Mouse (Mus musculus) MEL (cell line): ENCODE results near the gene Smad6. TPM values are rescaled to one million over a fixed set of nuclear protein-coding genes. Genes with fewer than 3 reads are reported as not detected.
A peak's percentile ranks its signal among the peaks of the same experiment; 100 is the strongest.

ENCODE experiments used
- DNase-seq: peaks from one replicate; pipeline ENCODE4 v3.0.0; 2011; ENCODE audit warnings: low read depth, low spot score
- H3K27ac ChIP-seq: 2 replicates; pipeline ENCODE4 v1.5.1; 2012; ENCODE audit warnings: low read depth, mild to moderate bottlenecking, control low read depth, low read length, moderate library complexity; ENCODE audit not compliant: control insufficient read depth
- H3K27me3 ChIP-seq, 2 experiments: fragments of 150-350 bp in 1 of 2; sonication (generic) in 1 of 2; 2 replicates each; pipeline ENCODE4 v1.6.1; 2012; ENCODE audit warnings: low read length in 2 of 2, mild to moderate bottlenecking in 2 of 2, improper control_type of control experiment in 1 of 2, moderate library complexity in 1 of 2; ENCODE audit not compliant: insufficient read depth in 2 of 2, control insufficient read depth in 1 of 2
- H3K36me3 ChIP-seq, 2 experiments: 2 replicates each; pipeline ENCODE4 v1.6.1; 2012 to 2014; ENCODE audit warnings: low read length in 2 of 2, improper control_type of control experiment in 1 of 2, inconsistent platforms in 1 of 2, mild to moderate bottlenecking in 1 of 2; ENCODE audit not compliant: insufficient read depth in 2 of 2, control insufficient read depth in 1 of 2
- H3K4me1 ChIP-seq, 2 experiments: fragments of 150-350 bp in 1 of 2; sonication (generic) in 1 of 2; 2 replicates each; pipeline ENCODE4 v1.6.1; 2012; ENCODE audit warnings: low read length in 2 of 2, improper control_type of control experiment in 1 of 2, mild to moderate bottlenecking in 1 of 2; ENCODE audit not compliant: insufficient read depth in 2 of 2, control insufficient read depth in 1 of 2
- H3K4me3 ChIP-seq, 2 experiments: fragments of 150-350 bp in 1 of 2; sonication (generic) in 1 of 2; 2 replicates each; pipeline ENCODE4 v1.5.1; 2012; ENCODE audit warnings: low read depth in 2 of 2, low read length in 2 of 2, mild to moderate bottlenecking in 2 of 2, moderate library complexity in 2 of 2, control low read depth in 1 of 2, improper control_type of control experiment in 1 of 2; ENCODE audit not compliant: control insufficient read depth in 1 of 2, insufficient read depth in 1 of 2
- H3K79me2 ChIP-seq: 2 replicates; pipeline ENCODE4 v1.6.1; 2012; ENCODE audit warnings: mild to moderate bottlenecking, low read length, moderate library complexity; ENCODE audit not compliant: control insufficient read depth, poor library complexity, insufficient read depth
- H3K9ac ChIP-seq: 2 replicates; pipeline ENCODE4 v1.6.1; 2012; ENCODE audit warnings: low read depth, mild to moderate bottlenecking, control low read depth, low read length, moderate library complexity; ENCODE audit not compliant: control insufficient read depth, poor library complexity, severe bottlenecking
- H3K9me3 ChIP-seq: fragments of 150-350 bp; sonication (generic); replicated peaks from 2 replicates; pipeline ENCODE4 v1.6.1; 2012; ENCODE audit warnings: mild to moderate bottlenecking, low read length, improper control_type of control experiment, moderate library complexity; ENCODE audit not compliant: insufficient read depth
- CHD1 ChIP-seq: IDR thresholded peaks from 2 replicates; pipeline ENCODE4 v1.6.1; 2012; ENCODE audit warnings: low read depth, mild to moderate bottlenecking, inconsistent platforms, low read length, improper control_type of control experiment
- CHD2 ChIP-seq: IDR thresholded peaks from 2 replicates; pipeline ENCODE4 v1.6.1; 2011; ENCODE audit warnings: low read length, improper control_type of control experiment
- ELF1 ChIP-seq: IDR thresholded peaks from 2 replicates; pipeline ENCODE4 v1.6.1; 2014; ENCODE audit warnings: low read depth, mild to moderate bottlenecking, inconsistent platforms, low read length, improper control_type of control experiment, moderate library complexity
- EP300 ChIP-seq, 2 experiments: IDR thresholded peaks; 2 replicates each; pipeline ENCODE4 v1.6.1; 2011; ENCODE audit warnings: improper control_type of control experiment in 2 of 2, low read length in 2 of 2, low read depth in 1 of 2, mild to moderate bottlenecking in 1 of 2
- ETS1 ChIP-seq: IDR thresholded peaks from 2 replicates; pipeline ENCODE4 v1.6.1; 2012; ENCODE audit warnings: low read depth, mild to moderate bottlenecking, inconsistent platforms, low read length, improper control_type of control experiment, moderate library complexity
- GABPA ChIP-seq: IDR thresholded peaks from 2 replicates; pipeline ENCODE4 v1.6.1; 2012; ENCODE audit warnings: low read depth, mild to moderate bottlenecking, inconsistent platforms, low read length, improper control_type of control experiment, moderate library complexity
- JUND ChIP-seq: IDR thresholded peaks from 2 replicates; pipeline ENCODE4 v1.6.1; 2011; ENCODE audit warnings: low read depth, mild to moderate bottlenecking, improper control_type of control experiment, low read length
- MAX ChIP-seq: IDR thresholded peaks from 2 replicates; pipeline ENCODE4 v1.6.1; 2011; ENCODE audit warnings: low read length, improper control_type of control experiment
- MAZ ChIP-seq: IDR thresholded peaks from 2 replicates; pipeline ENCODE4 v1.6.1; 2012; ENCODE audit warnings: low read depth, mild to moderate bottlenecking, inconsistent platforms, low read length, improper control_type of control experiment
- MEF2A ChIP-seq: IDR thresholded peaks from 2 replicates; pipeline ENCODE4 v1.6.1; 2014; ENCODE audit warnings: low read depth, mild to moderate bottlenecking, inconsistent platforms, low read length, improper control_type of control experiment; ENCODE audit not compliant: poor library complexity, insufficient replicate concordance, severe bottlenecking; ENCODE audit errors: extremely low read depth
- NELFE ChIP-seq: IDR thresholded peaks from 2 replicates; pipeline ENCODE4 v1.6.1; 2011; ENCODE audit warnings: low read depth, low read length, improper control_type of control experiment
- NRF1 ChIP-seq: IDR thresholded peaks from 2 replicates; pipeline ENCODE4 v1.6.1; 2014; ENCODE audit warnings: low read depth, mild to moderate bottlenecking, inconsistent platforms, low read length, improper control_type of control experiment, moderate library complexity; ENCODE audit not compliant: poor library complexity, insufficient read depth, severe bottlenecking
- POLR2A ChIP-seq, 2 experiments: IDR thresholded peaks; 2 replicates each; pipeline ENCODE4 v1.6.1; 2011 to 2012; ENCODE audit warnings: low read length in 2 of 2, mild to moderate bottlenecking in 2 of 2, control low read depth in 1 of 2, improper control_type of control experiment in 1 of 2, low read depth in 1 of 2, moderate library complexity in 1 of 2; ENCODE audit not compliant: control insufficient read depth in 1 of 2, insufficient read depth in 1 of 2, poor library complexity in 1 of 2
- POLR2AphosphoS2 ChIP-seq: IDR thresholded peaks from 2 replicates; pipeline ENCODE4 v1.6.1; 2011; ENCODE audit warnings: low read length, improper control_type of control experiment
- RCOR1 ChIP-seq: IDR thresholded peaks from 2 replicates; pipeline ENCODE4 v1.6.1; 2012; ENCODE audit warnings: low read depth, mild to moderate bottlenecking, inconsistent platforms, low read length, improper control_type of control experiment
- SIN3A ChIP-seq: IDR thresholded peaks from 2 replicates; pipeline ENCODE4 v1.6.1; 2012; ENCODE audit warnings: low read length, improper control_type of control experiment, inconsistent platforms
- TAL1 ChIP-seq: IDR thresholded peaks from 2 replicates; pipeline ENCODE4 v1.6.1; 2012; ENCODE audit warnings: mild to moderate bottlenecking, inconsistent platforms, low read length, moderate library complexity, mixed read lengths
- TBP ChIP-seq: IDR thresholded peaks from 2 replicates; pipeline ENCODE4 v1.8.0; 2011; ENCODE audit warnings: low read depth, low read length, improper control_type of control experiment
- UBTF ChIP-seq: IDR thresholded peaks from 2 replicates; pipeline ENCODE4 v1.6.1; 2012; ENCODE audit warnings: low read depth, mild to moderate bottlenecking, inconsistent platforms, low read length, improper control_type of control experiment, moderate library complexity, borderline replicate concordance; ENCODE audit not compliant: insufficient read depth
- USF1 ChIP-seq: IDR thresholded peaks from 2 replicates; pipeline ENCODE4 v1.6.1; 2014; ENCODE audit warnings: low read depth, mild to moderate bottlenecking, inconsistent platforms, low read length, improper control_type of control experiment, moderate library complexity
- USF2 ChIP-seq, 2 experiments: IDR thresholded peaks; 2 replicates each; pipeline ENCODE4 v1.6.1; 2011 to 2012; ENCODE audit warnings: improper control_type of control experiment in 2 of 2, low read length in 2 of 2, borderline replicate concordance in 1 of 2, inconsistent platforms in 1 of 2, low read depth in 1 of 2, mild to moderate bottlenecking in 1 of 2; ENCODE audit not compliant: insufficient read depth in 1 of 2
- ZKSCAN1 ChIP-seq: IDR thresholded peaks from 2 replicates; pipeline ENCODE4 v1.6.1; 2012; ENCODE audit warnings: low read depth, mild to moderate bottlenecking, inconsistent platforms, low read length, improper control_type of control experiment, moderate library complexity
- polyA plus RNA-seq, 2 experiments: library from polyadenylated mRNA; stranded (reverse) in 1 of 2; unstranded in 1 of 2; fragments of >175 nt in 1 of 2; fragments of >200 nt in 1 of 2; gene quantifications; 2 replicates each; pipeline versions ENCODE4 v1.2.1 to v1.2.4; 2012; ENCODE audit warnings: low replicate concordance in 2 of 2, low read depth in 1 of 2; ENCODE audit not compliant: insufficient read length in 2 of 2, insufficient read depth in 1 of 2, missing spikeins in 1 of 2
- total RNA-seq: library from RNA; depleted of rRNA; stranded (reverse); fragments of 300-350 nt; gene quantifications from 2 replicates; pipeline ENCODE4 v1.2.3, GENCODE M21; 2012

Gene Smad6
- total and polyA plus RNA-seq, 3 experiments: 2.2 to 3.9 TPM; not detected in 1

- H3K27ac ChIP-seq: no peak overlapping the region
- H3K9ac ChIP-seq: no peak overlapping the region
- no peaks in the 10 kb centered on the region for H3K9me3 ChIP-seq
- peaks cover 0 to 8% of the 10 kb centered on the region in 2 experiments; a peak in 2 of 4 replicates for H3K36me3 ChIP-seq
- no peak overlapping the region for H3K4me3 ChIP-seq
- no peaks in the 10 kb centered on the region for H3K79me2 ChIP-seq
- DNase-seq: no peak
- TF ChIP-seq NRF1 (no peak), TAL1 (peak; percentile 46)
- H3K27me3 ChIP-seq: peaks cover 0 to 1% of the 10 kb centered on the region in 2 experiments; a peak in 2 of 4 replicates
- H3K4me1 ChIP-seq: peaks cover 3 to 14% of the 10 kb centered on the region in 2 experiments; a peak in 2 of 4 replicates
These were observed 29.4 kb upstream of the Smad6 start for GRCm38 (mm10) chr9:64051241-64051640.

- H3K9ac ChIP-seq: peak overlapping the region; percentile 53; the same call in 1 of the 2 replicates
- H3K4me3 ChIP-seq: peak overlapping the region; percentile 62 to 67
- DNase-seq: peak; percentile 45
- H3K27ac ChIP-seq: no peak overlapping the region
- TF ChIP-seq TAL1 (no peak), JUND (no peak), ETS1 (no peak), EP300 (IDR thresholded peaks at IDR 0.05; ENCODE audit: low read depth in 1 of 2, low read length in 2 of 2) (no peak), TBP (no peak)
- peaks cover 5 to 20% of the 10 kb centered on the region in 2 experiments; a peak in 3 of 4 replicates for H3K4me1 ChIP-seq
- H3K27me3 ChIP-seq: no peaks in the 10 kb centered on the region; a peak in 1 of 4 replicates
- no peaks in the 10 kb centered on the region for H3K9me3 ChIP-seq
- no peaks in the 10 kb centered on the region for H3K79me2 ChIP-seq
- H3K36me3 ChIP-seq: peaks cover 0 to 14% of the 10 kb centered on the region in 2 experiments; a peak in 2 of 4 replicates
These were observed 28.7 kb upstream of the Smad6 start for GRCm38 (mm10) chr9:64050513-64051065.

GRCm38 (mm10) chr9:64049471-64050380 is 27.9 kb upstream of the Smad6 start:
- peak overlapping the region; percentile 22; the same call in 1 of the 2 replicates for H3K27ac ChIP-seq
- TF ChIP-seq CHD2 (no peak), UBTF (no peak), ETS1 (no peak), USF2 (IDR thresholded peaks at IDR 0.05; ENCODE audit: borderline replicate concordance in 1 of 2, insufficient read depth in 1 of 2, low read depth in 1 of 2, low read length in 2 of 2) (no peak), POLR2A (IDR thresholded peaks at IDR 0.05; ENCODE audit: control insufficient read depth in 1 of 2, insufficient read depth in 1 of 2, low read depth in 1 of 2, low read length in 2 of 2, poor library complexity in 1 of 2) (no peak), CHD1 (no peak), ZKSCAN1 (no peak), GABPA (no peak), SIN3A (no peak; the same call in 1 of the 2 replicates), POLR2AphosphoS2 (no peak), NELFE (no peak; the same call in 1 of the 2 replicates), MAZ (no peak), RCOR1 (no peak), ELF1 (0 out of 2 replicates have a peak, but pooled peaks have one; percentile 29), USF1 (peak; percentile 73), MEF2A (no peak), TBP (peak; percentile 79), MAX (peak; percentile 26; the same call in 1 of the 2 replicates)

More at GRCm38 (mm10) chr9:64049471-64050380, 27.9 kb upstream of the Smad6 start:
- Histone ChIP-seq H3K4me3 (peak overlapping the region; percentile 62 to 67), H3K79me2 (no peaks in the 10 kb centered on the region), H3K4me1 (peaks cover 7 to 26% of the 10 kb centered on the region in 2 experiments; a peak in 3 of 4 replicates), H3K9me3 (no peaks in the 10 kb centered on the region), H3K9ac (peak overlapping the region; percentile 53), H3K36me3 (peaks cover 0 to 15% of the 10 kb centered on the region in 2 experiments; a peak in 2 of 4 replicates), H3K27me3 (no peaks in the 10 kb centered on the region; a peak in 1 of 4 replicates)
- DNase-seq: peak; percentile 83
